Mouse (Mus musculus) midbrain, embryonic 11.5 days (tissue): ENCODE measurements around the gene Pax2. TPM values are rescaled to one million over a fixed set of nuclear protein-coding genes. Genes with fewer than 3 reads are reported as not detected.
A peak's percentile ranks its signal among the peaks of the same experiment; 100 is the strongest.

Source experiments
- ATAC-seq: fragments of 200-750 bp; cut with Nextera tagmentation; 2 replicates; pipeline ENCODE4 v1.8.0; 2017; ENCODE audit warnings: moderate TSS enrichment, moderate library complexity; ENCODE audit not compliant: low FRiP score
- DNase-seq: peaks from one replicate; pipeline ENCODE4 v3.0.0; 2015; ENCODE audit warnings: low spot score; ENCODE audit errors: missing footprints
- H3K27ac ChIP-seq: fragments of 300-500 bp; sonication (generic); 2 replicates; pipeline ENCODE4 v1.5.1; 2014; ENCODE audit warnings: low read depth, low read length
- H3K27me3 ChIP-seq: fragments of 300-500 bp; sonication (generic); 2 replicates; pipeline ENCODE4 v1.6.1; 2014; ENCODE audit warnings: mild to moderate bottlenecking, low read length, moderate library complexity, mixed read lengths; ENCODE audit not compliant: control insufficient read depth, insufficient read depth
- H3K36me3 ChIP-seq: fragments of 300-500 bp; sonication (generic); 2 replicates; pipeline ENCODE4 v1.6.1; 2014; ENCODE audit warnings: mild to moderate bottlenecking, low read length, moderate library complexity, mixed read lengths; ENCODE audit not compliant: control insufficient read depth, insufficient read depth
- H3K4me1 ChIP-seq: fragments of 300-500 bp; sonication (generic); 2 replicates; pipeline ENCODE4 v1.6.1; 2014; ENCODE audit warnings: low read length; ENCODE audit not compliant: control insufficient read depth, insufficient read depth
- H3K4me2 ChIP-seq: fragments of 300-500 bp; sonication (generic); 2 replicates; pipeline ENCODE4 v1.6.1; 2014; ENCODE audit warnings: mild to moderate bottlenecking, moderate library complexity
- H3K4me3 ChIP-seq: fragments of 300-500 bp; sonication (generic); 2 replicates; pipeline ENCODE4 v1.5.1; 2014; ENCODE audit warnings: low read depth, low read length
- H3K9ac ChIP-seq: fragments of 300-500 bp; sonication (generic); 2 replicates; pipeline ENCODE4 v1.6.1; 2014; ENCODE audit warnings: low read length
- H3K9me3 ChIP-seq: fragments of 300-500 bp; sonication (generic); 2 replicates; pipeline ENCODE4 v1.6.1; 2016; ENCODE audit warnings: low read length; ENCODE audit not compliant: control insufficient read depth
- WGBS: fragments of 180-500 bp; shearing (Covaris S2); extraction: QIAGEN DNeasy Blood & Tissue Kit; methylation state at CpG from one replicate; pipeline ENCODE4 v1.1.7; 2014; 5-methylcytosine and 5-hydroxymethylcytosine counted together
- polyA plus RNA-seq: library from polyadenylated mRNA; unstranded; fragments of >200 nt; fragmentation: Nextera tagmentation; extraction: Ambion mirVana; gene quantifications from 2 replicates; pipeline ENCODE4 v1.2.1, GENCODE M21; 2014

Pax2 gene
- polyA plus RNA-seq, 1 experiment from 2014 or later = 0.34 TPM

DNA sequence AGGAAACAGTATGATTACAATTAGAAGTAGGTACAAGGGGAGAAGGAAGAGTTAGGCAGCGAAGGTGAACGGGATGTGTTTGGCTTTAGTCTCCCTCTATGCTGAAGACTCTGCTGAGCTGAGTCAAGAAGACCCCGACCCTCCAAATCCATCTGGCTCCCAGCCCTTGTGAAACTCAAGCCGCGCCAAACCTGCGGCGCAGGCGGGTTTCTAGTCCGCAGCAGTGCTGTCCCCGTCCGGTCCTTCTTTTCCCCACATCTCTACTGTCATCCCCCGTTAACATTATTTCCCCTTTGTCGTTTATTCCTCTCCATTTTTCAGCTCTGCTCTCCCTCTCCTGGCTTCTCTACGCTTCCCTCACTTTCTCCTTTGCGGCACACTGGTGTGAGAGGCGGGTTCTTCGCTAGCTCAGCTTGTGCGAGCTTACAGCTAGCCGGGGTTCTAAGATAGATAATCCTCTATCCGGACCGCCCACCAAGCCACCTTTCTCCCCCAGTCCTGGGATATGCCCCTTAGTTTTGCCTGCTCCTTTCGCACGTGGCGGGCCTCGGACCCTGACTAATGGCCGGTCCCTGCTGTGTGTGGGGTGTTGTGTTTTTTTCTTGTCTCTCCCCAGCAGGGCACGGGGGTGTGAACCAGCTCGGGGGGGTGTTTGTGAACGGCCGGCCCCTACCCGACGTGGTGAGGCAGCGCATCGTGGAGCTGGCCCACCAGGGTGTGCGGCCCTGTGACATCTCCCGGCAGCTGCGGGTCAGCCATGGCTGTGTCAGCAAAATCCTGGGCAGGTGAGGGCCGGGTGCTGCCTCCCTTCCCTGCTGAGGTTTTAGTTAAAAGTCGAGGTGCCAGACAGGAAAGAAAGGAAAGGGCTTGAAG, 4.7 kb downstream of the Pax2 start:
- Histone ChIP-seq H3K27me3 (peaks cover 84% of the 10 kb centered on the region), H3K4me3 (0 out of 2 replicates have a peak overlapping the region, but pooled peaks have one; percentile 4), H3K9ac (no peak overlapping the region), H3K4me1 (peaks cover 22% of the 10 kb centered on the region), H3K4me2 (peak overlapping the region; percentile 8; the same call in 1 of the 2 replicates), H3K36me3 (no peaks in the 10 kb centered on the region), H3K9me3 (no peaks in the 10 kb centered on the region), H3K27ac (no peak overlapping the region)
- DNase-seq = peak; percentile 97
- under 1% methylated on average over 39 of the region's 39 CpGs for WGBS
- ATAC-seq = no peak

DNA sequence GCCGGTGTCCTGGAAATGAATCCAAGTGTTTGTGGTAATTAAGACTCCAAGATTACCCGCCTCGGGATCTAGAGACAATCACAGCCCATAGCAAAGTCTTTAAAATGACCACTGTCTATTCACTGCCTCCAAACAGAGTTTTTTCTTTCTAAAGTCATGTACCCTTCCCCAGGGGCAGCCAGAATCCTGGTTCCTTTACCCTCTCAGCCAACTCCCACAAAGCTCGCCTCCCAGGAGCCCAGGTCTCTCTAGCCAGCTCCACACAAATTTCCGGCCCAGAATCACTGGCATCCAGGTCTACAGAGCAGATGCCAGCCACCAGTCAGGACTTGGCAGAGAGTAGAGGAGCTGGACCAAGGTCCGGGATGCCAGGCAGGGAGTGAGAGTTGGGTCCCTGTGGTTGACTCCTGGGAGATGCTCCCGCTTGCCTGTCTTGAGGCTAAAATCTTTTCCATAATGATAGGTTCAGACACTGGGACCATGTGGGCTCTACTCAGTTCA, 6.3 kb downstream of the Pax2 start:
- Histone ChIP-seq H3K9me3 (no peaks in the 10 kb centered on the region), H3K4me2 (no peak overlapping the region), H3K27me3 (peaks cover 67% of the 10 kb centered on the region), H3K4me3 (no peak overlapping the region), H3K9ac (no peak overlapping the region), H3K27ac (no peak overlapping the region), H3K36me3 (no peaks in the 10 kb centered on the region), H3K4me1 (peaks cover 10% of the 10 kb centered on the region)
- peak; percentile 90 for DNase-seq
- 75% methylated on average over 7 of the region's 7 CpGs for WGBS
- no peak for ATAC-seq

DNA sequence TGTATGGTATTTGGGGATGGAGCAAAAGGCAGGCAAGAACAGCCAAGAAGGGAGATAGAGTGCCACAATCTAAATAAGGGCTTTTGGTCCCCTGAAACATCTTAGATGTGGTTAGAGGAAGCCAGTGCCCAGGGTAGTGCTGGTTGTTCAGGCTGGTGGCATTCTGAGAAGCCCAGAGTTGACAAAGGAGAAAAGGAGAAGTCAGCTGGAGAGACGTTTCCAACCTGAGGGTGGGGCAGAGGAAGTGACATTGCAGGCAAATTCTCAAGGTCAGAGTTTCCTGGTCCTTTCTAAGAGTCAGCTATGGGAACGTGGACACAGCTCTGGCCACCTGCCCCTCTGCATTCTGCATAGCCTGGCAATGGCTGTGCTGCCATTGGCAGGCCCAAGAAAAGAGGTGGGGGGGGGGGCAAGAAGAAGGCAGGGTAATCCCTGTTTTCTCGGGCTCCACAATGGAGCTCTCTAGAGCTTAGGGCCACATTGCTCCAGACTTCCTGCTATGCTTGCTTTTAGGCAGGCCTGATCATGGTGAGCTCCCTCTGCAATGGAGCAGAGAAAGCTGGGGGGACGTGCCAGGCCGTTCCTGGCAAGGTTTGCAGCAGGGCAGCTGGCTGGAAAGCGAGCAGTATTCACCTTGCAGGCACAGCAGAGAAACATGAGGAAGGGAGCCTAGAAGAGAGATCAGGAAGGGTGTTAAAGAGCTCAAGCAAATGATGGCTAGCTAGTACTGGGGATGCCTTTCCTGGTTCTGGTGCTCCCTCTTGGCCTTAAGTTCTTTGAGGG, 14.6 kb downstream of the Pax2 start:
- H3K36me3 ChIP-seq = no peaks in the 10 kb centered on the region
- no peak for ATAC-seq

DNA sequence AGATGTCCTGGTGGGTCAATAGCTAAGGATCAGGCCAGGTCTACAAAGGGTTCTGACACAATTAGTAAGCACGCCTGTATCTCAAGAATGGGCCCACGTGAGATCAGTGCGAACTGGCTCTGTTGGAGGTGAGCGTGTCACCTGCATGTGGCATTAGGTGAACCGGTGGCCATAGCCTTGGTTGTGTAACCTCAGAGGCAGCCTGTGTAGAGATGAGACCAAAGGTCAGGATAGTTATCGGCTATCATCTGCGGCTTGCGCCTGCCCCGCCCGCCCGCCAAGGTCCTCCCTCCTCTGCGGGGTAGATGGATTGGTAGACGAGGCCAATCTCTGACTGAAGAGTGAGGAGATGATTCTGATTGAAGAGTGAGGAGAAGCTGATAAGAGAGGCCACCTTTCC, 15.7 kb downstream of the Pax2 start:
- H3K9ac ChIP-seq = no peak overlapping the region
- 88% methylated on average over 13 of the region's 13 CpGs for WGBS
- H3K4me2 ChIP-seq = no peak overlapping the region
- DNase-seq = no peak
- H3K36me3 ChIP-seq = no peaks in the 10 kb centered on the region
- H3K27me3 ChIP-seq = no peaks in the 10 kb centered on the region
- H3K4me3 ChIP-seq = no peak overlapping the region
- no peaks in the 10 kb centered on the region for H3K4me1 ChIP-seq
- H3K27ac ChIP-seq = no peak overlapping the region
- no peaks in the 10 kb centered on the region for H3K9me3 ChIP-seq
- ATAC-seq = no peak

More for the DNA sequence above, 14.6 kb downstream of the Pax2 start:
- H3K27ac ChIP-seq = no peak overlapping the region
- H3K4me2 ChIP-seq = no peak overlapping the region
- H3K27me3 ChIP-seq = no peaks in the 10 kb centered on the region
- H3K4me3 ChIP-seq = no peak overlapping the region
- H3K4me1 ChIP-seq = no peaks in the 10 kb centered on the region
- no peak overlapping the region for H3K9ac ChIP-seq
- peak; percentile 75 for DNase-seq
- H3K9me3 ChIP-seq = no peaks in the 10 kb centered on the region
- 68% methylated on average over 6 of the region's 6 CpGs for WGBS

DNA sequence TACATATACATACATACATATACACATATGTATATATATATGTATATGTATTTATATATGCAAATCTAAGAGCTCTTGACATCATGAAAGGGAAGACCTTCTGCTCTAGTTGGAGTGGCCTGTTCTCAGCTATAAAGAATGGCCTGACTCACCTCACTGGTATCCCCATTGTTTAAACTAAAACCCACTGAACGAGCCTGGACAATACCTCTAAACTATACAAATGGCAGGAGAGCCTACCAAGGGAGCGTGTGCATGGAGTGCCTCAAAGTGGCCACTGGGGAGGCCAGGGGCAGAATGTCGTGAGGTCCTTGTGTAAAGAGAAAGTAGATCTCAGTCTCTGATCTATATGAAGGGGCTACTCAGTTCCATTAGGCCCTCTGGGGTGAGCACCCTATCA, 26.1 kb downstream of the Pax2 start:
- Histone ChIP-seq H3K4me2 (no peak overlapping the region), H3K9ac (no peak overlapping the region), H3K9me3 (no peaks in the 10 kb centered on the region), H3K27me3 (no peaks in the 10 kb centered on the region), H3K4me3 (no peak overlapping the region), H3K27ac (no peak overlapping the region), H3K4me1 (no peaks in the 10 kb centered on the region), H3K36me3 (no peaks in the 10 kb centered on the region)
- no peak for DNase-seq
- ATAC-seq = no peak
- WGBS = 61% methylated on average over 3 of the region's 3 CpGs

DNA sequence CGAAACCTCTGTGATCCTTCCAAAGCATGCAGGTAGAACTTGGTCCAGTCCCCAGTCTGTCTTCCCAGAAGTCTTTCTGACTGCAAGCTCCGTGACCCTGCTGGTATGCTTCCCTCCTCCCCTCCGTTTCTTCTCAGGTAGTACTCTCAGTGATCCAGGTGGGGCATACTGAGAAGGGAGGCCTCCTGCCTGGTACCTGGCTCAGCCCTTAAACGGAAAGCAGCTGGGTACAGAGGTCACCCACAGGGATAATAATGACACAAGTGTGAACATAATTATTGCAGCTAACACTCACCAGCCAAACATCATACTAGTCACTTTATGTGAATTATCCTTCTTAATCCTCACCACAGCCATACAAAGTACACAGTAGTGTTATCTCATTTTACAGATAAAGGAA, 28.5 kb downstream of the Pax2 start:
- Histone ChIP-seq H3K4me2 (no peak overlapping the region), H3K27ac (no peak overlapping the region), H3K36me3 (no peaks in the 10 kb centered on the region), H3K4me1 (no peaks in the 10 kb centered on the region), H3K9me3 (no peaks in the 10 kb centered on the region), H3K4me3 (no peak overlapping the region), H3K9ac (no peak overlapping the region), H3K27me3 (no peaks in the 10 kb centered on the region)
- 71% methylated on average over 4 of the region's 4 CpGs for WGBS
- ATAC-seq (no peak), DNase-seq (peak; percentile 26)

DNA sequence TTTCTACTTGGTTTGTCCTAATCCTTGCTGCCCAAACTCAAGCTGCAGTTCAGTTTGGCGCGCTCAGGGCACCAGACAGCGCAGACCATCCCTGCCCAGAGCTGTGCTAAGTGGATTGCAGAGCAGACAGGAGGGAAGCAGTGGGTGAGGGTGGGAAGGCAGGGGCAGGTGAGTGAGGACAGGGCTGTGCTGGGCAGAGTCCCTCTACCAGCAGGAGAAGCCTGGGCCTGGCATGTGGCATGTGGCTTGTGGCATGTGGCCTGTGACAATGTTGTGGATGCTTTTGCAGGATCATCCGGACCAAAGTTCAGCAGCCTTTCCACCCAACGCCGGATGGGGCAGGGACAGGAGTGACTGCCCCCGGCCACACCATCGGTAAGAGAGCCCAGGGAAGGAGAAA, 32.6 kb downstream of the Pax2 start:
- H3K4me2 ChIP-seq = no peak overlapping the region
- DNase-seq = peak; percentile 12
- H3K9ac ChIP-seq = no peak overlapping the region
- no peak overlapping the region for H3K4me3 ChIP-seq
- H3K4me1 ChIP-seq = no peaks in the 10 kb centered on the region
- no peaks in the 10 kb centered on the region for H3K36me3 ChIP-seq
- no peaks in the 10 kb centered on the region for H3K27me3 ChIP-seq
- WGBS = 87% methylated on average over 8 of the region's 8 CpGs
- no peaks in the 10 kb centered on the region for H3K9me3 ChIP-seq
- ATAC-seq = no peak
- H3K27ac ChIP-seq = no peak overlapping the region

DNA sequence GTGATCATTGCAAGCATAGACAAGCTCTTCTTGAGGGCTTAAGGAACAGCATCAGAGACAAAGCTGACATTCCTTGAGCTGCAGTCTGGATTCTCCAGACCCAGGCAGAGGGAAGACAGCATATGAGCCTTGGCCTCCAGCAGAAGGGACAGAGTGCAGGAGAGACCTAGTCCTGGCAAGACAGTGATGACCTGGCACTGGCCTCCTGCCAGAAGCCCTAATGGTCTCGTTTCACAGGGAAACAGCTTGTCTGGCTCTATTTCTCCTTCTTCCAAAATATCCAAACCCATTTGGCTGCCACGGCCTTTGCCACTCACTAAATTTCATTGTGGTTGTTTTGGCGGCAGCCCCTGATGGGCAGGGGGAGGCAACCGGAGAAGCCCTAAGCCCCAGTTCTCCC, 36.1 kb downstream of the Pax2 start:
- no peak for ATAC-seq

More for the DNA sequence above, 36.1 kb downstream of the Pax2 start:
- H3K4me3 ChIP-seq = no peak overlapping the region
- H3K27me3 ChIP-seq = no peaks in the 10 kb centered on the region
- peaks cover under 1% of the 10 kb centered on the region; the same call in 1 of the 2 replicates for H3K4me1 ChIP-seq
- DNase-seq = peak; percentile 54
- WGBS = 87% methylated on average over 4 of the region's 4 CpGs
- H3K27ac ChIP-seq = no peak overlapping the region
- no peak overlapping the region for H3K4me2 ChIP-seq
- no peaks in the 10 kb centered on the region for H3K9me3 ChIP-seq
- no peak overlapping the region for H3K9ac ChIP-seq
- no peaks in the 10 kb centered on the region for H3K36me3 ChIP-seq
